ENCODE assay signal across 20 mouse cellular contexts in genomic region chr5:73280567-73280850, GRCm38 (mm10). TPM values are rescaled to one million over a fixed set of nuclear protein-coding genes. Genes with fewer than 3 reads are reported as not detected.
DNase-seq lines count a peak whose midpoint lies in the region; ATAC-seq and TF ChIP-seq lines count a peak whose summit lies in the region.
"Had no signal": no experiment of that assay in that cellular context is flagged by ENCODE, and none has a peak within 500 bp of the region (broad histone marks: within the 10 kb centered on the region; RNA-seq: fewer than 3 reads in every experiment).

No protein-coding gene starts in this region.

- no peak for TF ChIP-seq CTCF in heart, adult 2 months (IDR thresholded peaks at IDR 0.05)
- no peak for TF ChIP-seq CTCF in kidney, postnatal 0 days (IDR thresholded peaks at IDR 0.05; ENCODE audit: low read depth)

- TF ChIP-seq POLR2A in heart, adult 2 months (IDR thresholded peaks at IDR 0.05; ENCODE audit: insufficient read depth, low read depth, low read length): no peak

- H3K4me2 ChIP-seq in kidney, postnatal 0 days (ENCODE audit: low read length): no peak overlapping the region
- no peak overlapping the region for H3K4me2 ChIP-seq in kidney, embryonic 14.5 days (replicated peaks; ENCODE audit: low read depth, low read length)
- H3K4me2 ChIP-seq in heart, embryonic 16.5 days (ENCODE audit: low read depth, low read length): no peak overlapping the region
- no peak overlapping the region for H3K4me2 ChIP-seq in liver, embryonic 11.5 days
- H3K4me2 ChIP-seq: forebrain, embryonic 12.5 days; midbrain, embryonic 15.5 days had no signal

- TF ChIP-seq EP300 in heart, adult 2 months (IDR thresholded peaks at IDR 0.05; ENCODE audit: insufficient read depth, low read depth, low read length): no peak

- no peak overlapping the region for H3K9ac ChIP-seq in heart, adult 2 months (ENCODE audit: low read depth, low read length)
- H3K9ac ChIP-seq in kidney, postnatal 0 days (ENCODE audit: low read depth, low read length): no peak overlapping the region
- no peak overlapping the region for H3K9ac ChIP-seq in kidney, embryonic 14.5 days (ENCODE audit: low read depth, low read length)
- H3K9ac ChIP-seq in heart, embryonic 16.5 days (ENCODE audit: low read length): no peak overlapping the region
- H3K9ac ChIP-seq in liver, embryonic 11.5 days (ENCODE audit: low read depth, low read length): no peak overlapping the region
- H3K9ac ChIP-seq: forebrain, embryonic 12.5 days; midbrain, embryonic 15.5 days had no signal

- H3K9me3 ChIP-seq in kidney, postnatal 0 days (replicated peaks; ENCODE audit: low read length): no peaks in the 10 kb centered on the region
- no peaks in the 10 kb centered on the region for H3K9me3 ChIP-seq in kidney, embryonic 14.5 days (ENCODE audit: control insufficient read depth, low read length)
- no peaks in the 10 kb centered on the region for H3K9me3 ChIP-seq in heart, embryonic 16.5 days (replicated peaks; ENCODE audit: control insufficient read depth, low read length)
- no peaks in the 10 kb centered on the region for H3K9me3 ChIP-seq in liver, embryonic 11.5 days (ENCODE audit: control insufficient read depth, low read length)
- H3K9me3 ChIP-seq: forebrain, embryonic 12.5 days; limb, embryonic 10.5 days; midbrain, embryonic 15.5 days had no signal

- WGBS in heart, adult 2 months: 47% methylated on average over 4 of the region's 4 CpGs
- 47% methylated on average over 4 of the region's 4 CpGs for WGBS in kidney, postnatal 0 days
- WGBS in kidney, embryonic 14.5 days: 52% methylated on average over 4 of the region's 4 CpGs
- WGBS in heart, embryonic 16.5 days: 66% methylated on average over 4 of the region's 4 CpGs
- WGBS in liver, embryonic 11.5 days: 74% methylated on average over 4 of the region's 4 CpGs

- H3K79me2 ChIP-seq in heart, adult 2 months (replicated peaks; ENCODE audit: control insufficient read depth, insufficient read depth, low read length): no peaks in the 10 kb centered on the region

- intact Hi-C loops in heart, adult 2 months (cut with DNase I): no loop called here
- intact Hi-C loops in heart, postnatal 25 days (cut with DNase I): no loop called here

- ATAC-seq in kidney, postnatal 0 days (replicated peaks; ENCODE audit: low FRiP score, low read depth): no peak
- ATAC-seq in kidney, embryonic 14.5 days (ENCODE audit: low FRiP score, low TSS enrichment): no peak
- ATAC-seq in heart, embryonic 16.5 days (replicated peaks; ENCODE audit: extremely low read depth, insufficient read depth, low FRiP score): no peak
- no peak for ATAC-seq in liver, embryonic 11.5 days (replicated peaks; ENCODE audit: low FRiP score)
- ATAC-seq: CD4-positive, CD25-positive, alpha-beta regulatory T cell, adult 4 months; hindbrain, postnatal 0 days; midbrain, embryonic 15.5 days; Patski had no signal

- H3K27ac ChIP-seq in heart, adult 2 months: peak overlapping the region; percentile 40; the same call in 1 of the 2 replicates
- H3K27ac ChIP-seq in kidney, postnatal 0 days: peak overlapping the region; percentile 57
- no peak overlapping the region for H3K27ac ChIP-seq in kidney, embryonic 14.5 days (ENCODE audit: low read depth, low read length)
- H3K27ac ChIP-seq in heart, embryonic 16.5 days (ENCODE audit: low read length): peak overlapping the region; percentile 48; the same call in 1 of the 2 replicates
- no peak overlapping the region for H3K27ac ChIP-seq in liver, embryonic 11.5 days (ENCODE audit: low read depth, low read length)
- H3K27ac ChIP-seq: forebrain, embryonic 12.5 days; midbrain, embryonic 15.5 days had no signal

- H3K36me3 ChIP-seq in heart, adult 2 months (ENCODE audit: control insufficient read depth, insufficient read depth, low read length): peaks cover 2% of the 10 kb centered on the region
- no peaks in the 10 kb centered on the region for H3K36me3 ChIP-seq in kidney, postnatal 0 days (ENCODE audit: insufficient read depth, low read length)
- no peaks in the 10 kb centered on the region for H3K36me3 ChIP-seq in kidney, embryonic 14.5 days (ENCODE audit: control insufficient read depth, insufficient read depth, low read length)
- no peaks in the 10 kb centered on the region for H3K36me3 ChIP-seq in heart, embryonic 16.5 days (ENCODE audit: control insufficient read depth, insufficient read depth)
- H3K36me3 ChIP-seq in liver, embryonic 11.5 days (ENCODE audit: control insufficient read depth, insufficient read depth, low read length): no peaks in the 10 kb centered on the region
- H3K36me3 ChIP-seq: forebrain, embryonic 12.5 days; limb, embryonic 10.5 days; midbrain, embryonic 15.5 days had no signal

- peaks cover 8% of the 10 kb centered on the region for H3K4me1 ChIP-seq in heart, adult 2 months (ENCODE audit: control insufficient read depth, insufficient read depth, low read length)
- peaks cover 8% of the 10 kb centered on the region; the same call in 1 of the 2 replicates for H3K4me1 ChIP-seq in kidney, postnatal 0 days (replicated peaks; ENCODE audit: insufficient read depth, low read length)
- peaks cover 15% of the 10 kb centered on the region for H3K4me1 ChIP-seq in kidney, embryonic 14.5 days (ENCODE audit: control insufficient read depth, insufficient read depth, low read length)
- H3K4me1 ChIP-seq in heart, embryonic 16.5 days (ENCODE audit: control insufficient read depth, insufficient read depth, low read length): peaks cover 6% of the 10 kb centered on the region
- H3K4me1 ChIP-seq in liver, embryonic 11.5 days (replicated peaks; ENCODE audit: control insufficient read depth, insufficient read depth, low read length): no peaks in the 10 kb centered on the region

- H3K27me3 ChIP-seq in heart, adult 2 months (ENCODE audit: control insufficient read depth, insufficient read depth, low read length): no peaks in the 10 kb centered on the region
- H3K27me3 ChIP-seq in kidney, postnatal 0 days (ENCODE audit: insufficient read depth, low read length): no peaks in the 10 kb centered on the region
- H3K27me3 ChIP-seq in kidney, embryonic 14.5 days (ENCODE audit: control insufficient read depth, insufficient read depth, low read length): no peaks in the 10 kb centered on the region
- no peaks in the 10 kb centered on the region for H3K27me3 ChIP-seq in heart, embryonic 16.5 days (ENCODE audit: control insufficient read depth, insufficient read depth, low read length)
- no peaks in the 10 kb centered on the region for H3K27me3 ChIP-seq in liver, embryonic 11.5 days (replicated peaks; ENCODE audit: control insufficient read depth, insufficient read depth, low read length)
- H3K27me3 ChIP-seq: forebrain, embryonic 12.5 days; midbrain, embryonic 15.5 days; Patski had no signal

- no peak for DNase-seq in heart, adult 2 months
- no peak for DNase-seq in heart, postnatal 25 days (ENCODE audit: low spot score)
- no peak for DNase-seq in kidney, postnatal 0 days (ENCODE audit: low spot score)
- DNase-seq in yolk sac, embryonic 10.5 days (ENCODE audit: low spot score): peak; percentile 52
- no peak for DNase-seq in liver, embryonic 11.5 days (ENCODE audit: low spot score)
- DNase-seq: cerebellum, adult 11 months; cerebellum, adult 9-11 months; kidney, adult 18-20 months; kidney, postnatal 10 days; liver; lung, postnatal 4 days; right cerebral cortex, postnatal 4 days had no signal

- no peak overlapping the region for H3K4me3 ChIP-seq in heart, adult 2 months
- no peak overlapping the region for H3K4me3 ChIP-seq in kidney, postnatal 0 days (replicated peaks; ENCODE audit: low read depth, low read length)
- no peak overlapping the region for H3K4me3 ChIP-seq in kidney, embryonic 14.5 days (ENCODE audit: low read length)
- H3K4me3 ChIP-seq in heart, embryonic 16.5 days (ENCODE audit: low read length): no peak overlapping the region
- H3K4me3 ChIP-seq in liver, embryonic 11.5 days (ENCODE audit: low read depth, low read length): no peak overlapping the region
- H3K4me3 ChIP-seq: forebrain, embryonic 12.5 days; limb, embryonic 10.5 days; midbrain, embryonic 15.5 days had no signal

RNA-seq across cellular contexts. Expression of gene Ociad1, which starts 12.1 kb away (rescaled TPM):
- 100 to 1,000 TPM; 232 to 249 TPM for total RNA-seq in heart, adult 2 months (2021)
- polyA plus RNA-seq in heart, adult 2 months (2012; rRNA removed): 83.4 and 133 TPM in 2 replicates
- total RNA-seq in heart, postnatal 25 days (2021): 100 to 1,000 TPM; 252 to 269 TPM
- polyA plus RNA-seq in kidney, postnatal 0 days (2015; fragmentation: Nextera tagmentation; extraction: Ambion mirVana): 209 and 222 TPM in 2 replicates
- polyA plus RNA-seq in kidney, embryonic 14.5 days (2014; fragmentation: Nextera tagmentation; extraction: Ambion mirVana): 132 and 194 TPM in 2 replicates
- polyA plus RNA-seq in heart, embryonic 16.5 days (2015; fragmentation: Nextera tagmentation; extraction: Ambion mirVana): 283 and 317 TPM in 2 replicates
- polyA plus RNA-seq in liver, embryonic 11.5 days (2014; fragmentation: Nextera tagmentation; extraction: Ambion mirVana): 170 and 171 TPM in 2 replicates

RNA-seq across cellular contexts. Expression of gene Fryl, which starts 24.1 kb away (rescaled TPM):
- 10 to 100 TPM; 32.9 to 40.7 TPM for total RNA-seq in heart, adult 2 months (2021)
- polyA plus RNA-seq in heart, adult 2 months (2012; rRNA removed): 25.9 and 27.4 TPM in 2 replicates
- total RNA-seq in heart, postnatal 25 days (2021): 10 to 100 TPM; 35.7 to 41.5 TPM
- polyA plus RNA-seq in kidney, postnatal 0 days (2015; fragmentation: Nextera tagmentation; extraction: Ambion mirVana): 20.6 and 22.6 TPM in 2 replicates
- polyA plus RNA-seq in kidney, embryonic 14.5 days (2014; fragmentation: Nextera tagmentation; extraction: Ambion mirVana): 36.9 and 44.3 TPM in 2 replicates
- polyA plus RNA-seq in heart, embryonic 16.5 days (2015; fragmentation: Nextera tagmentation; extraction: Ambion mirVana): 25.5 and 26.4 TPM in 2 replicates
- 35.4 and 39.7 TPM in 2 replicates for polyA plus RNA-seq in liver, embryonic 11.5 days (2014; fragmentation: Nextera tagmentation; extraction: Ambion mirVana)

Comparison
In these comparisons a context has a peak if more than half of its experiments do, and no peak if none do; other contexts are left out.
1. H3K27ac ChIP-seq: peak in heart, adult 2 months (single experiment), kidney, postnatal 0 days (single experiment) and heart, embryonic 16.5 days (single experiment); none in kidney, embryonic 14.5 days (single experiment) and liver, embryonic 11.5 days (single experiment).